14 mouse cellular contexts compared by ENCODE assay signal in genomic region chr9:25773899-25774298, GRCm38 (mm10).
DNase-seq lines count a peak whose midpoint lies in the region; ATAC-seq lines count a peak whose summit lies in the region.
"Had no signal": no experiment of that assay in that cellular context is flagged by ENCODE, and none has a peak within 500 bp of the region (broad histone marks: within the 10 kb centered on the region; RNA-seq: fewer than 3 reads in every experiment).

No protein-coding gene starts in this region.

- no peaks in the 10 kb centered on the region for H3K9me3 ChIP-seq in embryonic facial prominence, embryonic 11.5 days (replicated peaks; ENCODE audit: control insufficient read depth, low read length)
- no peaks in the 10 kb centered on the region for H3K9me3 ChIP-seq in embryonic facial prominence, embryonic 10.5 days
- no peaks in the 10 kb centered on the region for H3K9me3 ChIP-seq in kidney, embryonic 16.5 days (ENCODE audit: low read length)
- H3K9me3 ChIP-seq: embryonic facial prominence, embryonic 13.5 days had no signal

- no peaks in the 10 kb centered on the region for H3K36me3 ChIP-seq in embryonic facial prominence, embryonic 11.5 days (replicated peaks; ENCODE audit: control insufficient read depth, insufficient read depth, low read depth, low read length)
- no peaks in the 10 kb centered on the region for H3K36me3 ChIP-seq in embryonic facial prominence, embryonic 10.5 days (replicated peaks)
- no peaks in the 10 kb centered on the region for H3K36me3 ChIP-seq in kidney, embryonic 16.5 days (ENCODE audit: insufficient read depth, low read length)
- H3K36me3 ChIP-seq: embryonic facial prominence, embryonic 13.5 days had no signal

- no peak overlapping the region for H3K4me2 ChIP-seq in embryonic facial prominence, embryonic 11.5 days (ENCODE audit: low read depth, low read length)
- H3K4me2 ChIP-seq in kidney, embryonic 16.5 days (replicated peaks; ENCODE audit: low read depth, low read length) = no peak overlapping the region
- H3K4me2 ChIP-seq: embryonic facial prominence, embryonic 13.5 days had no signal

- H3K4me1 ChIP-seq in embryonic facial prominence, embryonic 11.5 days (ENCODE audit: control insufficient read depth, insufficient read depth, low read length) = no peaks in the 10 kb centered on the region
- H3K4me1 ChIP-seq in embryonic facial prominence, embryonic 10.5 days = no peaks in the 10 kb centered on the region
- H3K4me1 ChIP-seq in kidney, embryonic 16.5 days (ENCODE audit: insufficient read depth, low read length) = no peaks in the 10 kb centered on the region

- H3K4me3 ChIP-seq in embryonic facial prominence, embryonic 11.5 days (ENCODE audit: low read depth, low read length) = no peak overlapping the region
- no peak overlapping the region for H3K4me3 ChIP-seq in embryonic facial prominence, embryonic 10.5 days
- no peak overlapping the region for H3K4me3 ChIP-seq in kidney, embryonic 16.5 days (ENCODE audit: low read length)
- H3K4me3 ChIP-seq: embryonic facial prominence, embryonic 13.5 days; heart, adult 2 months; left cerebral cortex, adult 2 months had no signal

- no peaks in the 10 kb centered on the region for H3K27me3 ChIP-seq in embryonic facial prominence, embryonic 11.5 days (ENCODE audit: control insufficient read depth, insufficient read depth, low read length)
- H3K27me3 ChIP-seq in embryonic facial prominence, embryonic 10.5 days (replicated peaks; ENCODE audit: low read depth, poor library complexity, severe bottlenecking) = no peaks in the 10 kb centered on the region
- no peaks in the 10 kb centered on the region for H3K27me3 ChIP-seq in kidney, embryonic 16.5 days (ENCODE audit: insufficient read depth, low read length)
- H3K27me3 ChIP-seq: embryonic facial prominence, embryonic 13.5 days had no signal

- H3K9ac ChIP-seq in embryonic facial prominence, embryonic 11.5 days (replicated peaks; ENCODE audit: low read length) = no peak overlapping the region
- H3K9ac ChIP-seq in kidney, embryonic 16.5 days (replicated peaks; ENCODE audit: low read length) = no peak overlapping the region
- H3K9ac ChIP-seq: embryonic facial prominence, embryonic 13.5 days had no signal

- 67% methylated on average over 3 of the region's 3 CpGs for WGBS in embryonic facial prominence, embryonic 11.5 days
- 81% methylated on average over 3 of the region's 3 CpGs for WGBS in embryonic facial prominence, embryonic 10.5 days
- 32% methylated on average over 3 of the region's 3 CpGs for WGBS in kidney, embryonic 16.5 days

- DNase-seq in embryonic facial prominence, embryonic 11.5 days (ENCODE audit: low spot score) = peak; percentile 1
- no peak for DNase-seq in embryonic facial prominence, embryonic 10.5 days (ENCODE audit: low spot score)
- no peak for DNase-seq in kidney, adult 11 months
- DNase-seq in retina, postnatal 1 day = peak; percentile 7
- DNase-seq in retina, embryonic 14.5 days (ENCODE audit: low spot score) = no peak
- no peak for DNase-seq in heart, postnatal 4 days
- DNase-seq in right cerebral cortex, postnatal 10 days (ENCODE audit: low spot score in 2 of 2) = no peak
- DNase-seq: cerebellum, adult 9-11 months; heart, adult 2 months; heart, postnatal 14 days; thymus, adult 18-20 months had no signal

- ATAC-seq in embryonic facial prominence, embryonic 11.5 days (replicated peaks; ENCODE audit: insufficient number of reproducible peaks, low FRiP score, low TSS enrichment, low read depth) = no peak
- ATAC-seq in kidney, embryonic 16.5 days (ENCODE audit: low FRiP score, low TSS enrichment) = peak; percentile 57; the same call in 1 of the 2 replicates

- H3K27ac ChIP-seq in embryonic facial prominence, embryonic 11.5 days (replicated peaks; ENCODE audit: low read depth, low read length) = no peak overlapping the region
- no peak overlapping the region for H3K27ac ChIP-seq in embryonic facial prominence, embryonic 10.5 days (replicated peaks)
- no peak overlapping the region for H3K27ac ChIP-seq in kidney, embryonic 16.5 days (ENCODE audit: low read length)
- H3K27ac ChIP-seq: embryonic facial prominence, embryonic 13.5 days; heart, adult 2 months; left cerebral cortex, adult 2 months had no signal

Comparison
In these comparisons a context has a peak if more than half of its experiments do, and no peak if none do; other contexts are left out.
1. DNase-seq: peak in embryonic facial prominence, embryonic 11.5 days (single experiment) and retina, postnatal 1 day (single experiment); none in embryonic facial prominence, embryonic 10.5 days (single experiment), kidney, adult 11 months (single experiment), retina, embryonic 14.5 days (single experiment), heart, postnatal 4 days (single experiment) and right cerebral cortex, postnatal 10 days (0 of 2).